Mouse (Mus musculus) frontal cortex, adult (tissue): Measurements from ENCODE around the gene Trappc3l.

Experiments used
- ATAC-seq: cut with Nextera tagmentation; 2 replicates; pipeline ENCODE4 v1.9.2; 2017; ENCODE audit warnings: mild to moderate bottlenecking, moderate library complexity, mixed read lengths; ENCODE audit not compliant: low TSS enrichment

Gene Trappc3l

GRCm38 (mm10) chr10:34037401-34037800 is at the start of gene Trappc3l:
Gene Trappc3l (plus strand): TSS chr10:34037597.
- ATAC-seq, result no peak

- ATAC-seq, result peak; percentile 60
Observed at GRCm38 (mm10) chr10:33996686-33997085, 40.7 kb upstream of the Trappc3l start.

GRCm38 (mm10) chr10:33998397-33998796 is 39.0 kb upstream of the Trappc3l start:
- ATAC-seq, result no peak

GRCm38 (mm10) chr10:34012581-34012980 is 24.8 kb upstream of the Trappc3l start:
- no peak for ATAC-seq

GRCm38 (mm10) chr10:34013241-34013640 is 24.2 kb upstream of the Trappc3l start:
- ATAC-seq, result no peak

- peak; percentile 42 for ATAC-seq
Observed at GRCm38 (mm10) chr10:34018746-34019301, 18.6 kb upstream of the Trappc3l start.

- ATAC-seq, result peak; percentile 97
Observed at GRCm38 (mm10) chr10:34019302-34020075, 17.9 kb upstream of the Trappc3l start, which contains the start of gene Rwdd1. Gene Rwdd1 (minus strand): TSS chr10:34019624.

GRCm38 (mm10) chr10:34030322-34030721 is 7.1 kb upstream of the Trappc3l start:
- ATAC-seq, result no peak

- ATAC-seq, result peak; percentile 94
Observed at GRCm38 (mm10) chr10:34033630-34034305, 3.6 kb upstream of the Trappc3l start.

- peak; percentile 97 for ATAC-seq
Observed at GRCm38 (mm10) chr10:34036587-34036986, 810 bp upstream of the Trappc3l start.

GRCm38 (mm10) chr10:34044210-34044609 is 6.8 kb downstream of the Trappc3l start, which contains the start of gene Calhm4:
Gene Calhm4 (minus strand): TSS chr10:34044310.
- no peak for ATAC-seq

- ATAC-seq, result no peak
Observed at GRCm38 (mm10) chr10:34053987-34054386, 16.6 kb downstream of the Trappc3l start.

- no peak for ATAC-seq
Observed at GRCm38 (mm10) chr10:34066591-34066990, 29.2 kb downstream of the Trappc3l start.

GRCm38 (mm10) chr10:34069606-34070005 is 32.2 kb downstream of the Trappc3l start:
- no peak for ATAC-seq

- 0 out of 2 replicates have a peak, but pooled peaks have one; percentile 31 for ATAC-seq
Observed at GRCm38 (mm10) chr10:34070999-34071492, 33.6 kb downstream of the Trappc3l start.

GRCm38 (mm10) chr10:34071650-34072049 is 34.3 kb downstream of the Trappc3l start:
- 0 out of 2 replicates have a peak, but pooled peaks have one; percentile 57 for ATAC-seq

- no peak for ATAC-seq
Observed at GRCm38 (mm10) chr10:34074522-34075200, 37.3 kb downstream of the Trappc3l start.

GRCm38 (mm10) chr10:34086514-34086913 is 49.1 kb downstream of the Trappc3l start:
- no peak for ATAC-seq

GRCm38 (mm10) chr10:34088515-34088914 is 51.1 kb downstream of the Trappc3l start:
- ATAC-seq, result no peak

GRCm38 (mm10) chr10:34089517-34089916 is 52.1 kb downstream of the Trappc3l start:
- ATAC-seq, result no peak

- ATAC-seq, result no peak
Observed at GRCm38 (mm10) chr10:34090481-34090880, 53.1 kb downstream of the Trappc3l start.

- ATAC-seq, result peak; percentile 86
Observed at GRCm38 (mm10) chr10:34091888-34092287, 54.5 kb downstream of the Trappc3l start.
